Mouse (Mus musculus): ENCODE measurements around the gene Runx2.

DNA sequence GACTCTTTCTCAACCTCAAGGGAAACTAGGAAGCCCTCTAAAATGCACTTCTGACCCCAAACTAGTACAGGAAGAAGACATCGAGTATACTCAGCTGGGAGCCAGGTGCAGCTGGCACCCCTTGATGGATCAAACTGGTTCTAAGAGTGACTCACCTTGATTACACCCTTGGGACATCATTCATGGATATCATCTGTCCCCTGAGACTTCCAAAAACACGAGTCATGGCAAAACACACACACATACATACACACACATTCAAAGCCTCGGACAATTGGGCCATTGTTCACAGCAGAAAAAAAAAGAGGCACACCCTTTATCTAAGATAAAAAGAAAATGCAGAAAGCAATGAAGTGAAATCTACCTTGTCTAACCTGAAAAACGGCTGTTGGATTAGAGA, 266.7 kb downstream of the Runx2 start:
- TF ChIP-seq SIN3A (IDR thresholded peaks at IDR 0.05; ENCODE audit: low read length): no peak
- no peak for TF ChIP-seq CHD2 (IDR thresholded peaks at IDR 0.05; ENCODE audit: low read length)
- TF ChIP-seq MYC (IDR thresholded peaks at IDR 0.05; ENCODE audit: low read depth, low read length): no peak
- no peak for TF ChIP-seq CTCF (IDR thresholded peaks at IDR 0.05 in 2 of 3, conservative IDR thresholded peaks at IDR 0.05 in 1 of 3; ENCODE audit: control insufficient read depth in 1 of 3, insufficient read depth in 1 of 3, low read depth in 2 of 3, low read length in 3 of 3, poor library complexity in 1 of 3, severe bottlenecking in 1 of 3)
- no peak for TF ChIP-seq POLR2A (IDR thresholded peaks at IDR 0.05; ENCODE audit: control insufficient read depth in 1 of 2, insufficient read depth in 1 of 2, low read depth in 1 of 2, low read length in 2 of 2, poor library complexity in 1 of 2)
- no peak for TF ChIP-seq ETS1 (IDR thresholded peaks at IDR 0.05; ENCODE audit: low read depth, low read length)
- no peak for TF ChIP-seq NELFE (IDR thresholded peaks at IDR 0.05; ENCODE audit: low read depth, low read length)
- no peak for TF ChIP-seq HCFC1 (IDR thresholded peaks at IDR 0.05; ENCODE audit: low read depth, low read length)
- TF ChIP-seq MYB (IDR thresholded peaks at IDR 0.05; ENCODE audit: low read depth, low read length): no peak
- no peak for TF ChIP-seq MAZ (IDR thresholded peaks at IDR 0.05; ENCODE audit: low read depth, low read length)
- TF ChIP-seq USF2 (IDR thresholded peaks at IDR 0.05; ENCODE audit: borderline replicate concordance in 1 of 2, insufficient read depth in 1 of 2, low read depth in 1 of 2, low read length in 2 of 2): no peak
- TF ChIP-seq USF1 (IDR thresholded peaks at IDR 0.05; ENCODE audit: low read depth, low read length): no peak
- no peak for TF ChIP-seq ZNF384 (IDR thresholded peaks at IDR 0.05; ENCODE audit: low read depth, low read length)
